Mouse (Mus musculus) gastrocnemius, postnatal 10 days (tissue): ENCODE measurements around the gene Colgalt2. TPM values are rescaled to one million over a fixed set of nuclear protein-coding genes. Genes with fewer than 3 reads are reported as not detected.
"Not testable (repeated sequence)": the region's sequence is repeated elsewhere in the genome, so short reads cannot be mapped to it uniquely, and the experiment has no call there.

Experiments
- DNase-seq: peaks from one replicate; pipeline ENCODE4 v3.0.0; 2021; ENCODE audit warnings: mixed read lengths
- long read RNA-seq, 2 experiments: library from polyadenylated mRNA; stranded (forward); transcript quantifications; one replicate each; pipeline ENCODE4 v2.0.0; 2021
- total RNA-seq, 2 experiments: library from RNA; stranded (reverse); gene quantifications; 2 replicates each; pipeline ENCODE4 v1.2.3; 2021

Gene Colgalt2
- total RNA-seq: 1 to 10 TPM; 4.0 to 4.6 TPM
- long read RNA-seq, experiment 1, full-length matches to known transcripts: 7 of 8 reads
- long read RNA-seq, experiment 1, partial matches to known transcripts: 0 of 8 reads
- long read RNA-seq, experiment 1, other reads (novel, unspliced or antisense): 1 of 8 reads
- long read RNA-seq, experiment 2, full-length matches to known transcripts: 4 of 4 reads
- long read RNA-seq, experiment 2, partial matches to known transcripts: 0 of 4 reads
- long read RNA-seq, experiment 2, other reads (novel, unspliced or antisense): 0 of 4 reads

DNA sequence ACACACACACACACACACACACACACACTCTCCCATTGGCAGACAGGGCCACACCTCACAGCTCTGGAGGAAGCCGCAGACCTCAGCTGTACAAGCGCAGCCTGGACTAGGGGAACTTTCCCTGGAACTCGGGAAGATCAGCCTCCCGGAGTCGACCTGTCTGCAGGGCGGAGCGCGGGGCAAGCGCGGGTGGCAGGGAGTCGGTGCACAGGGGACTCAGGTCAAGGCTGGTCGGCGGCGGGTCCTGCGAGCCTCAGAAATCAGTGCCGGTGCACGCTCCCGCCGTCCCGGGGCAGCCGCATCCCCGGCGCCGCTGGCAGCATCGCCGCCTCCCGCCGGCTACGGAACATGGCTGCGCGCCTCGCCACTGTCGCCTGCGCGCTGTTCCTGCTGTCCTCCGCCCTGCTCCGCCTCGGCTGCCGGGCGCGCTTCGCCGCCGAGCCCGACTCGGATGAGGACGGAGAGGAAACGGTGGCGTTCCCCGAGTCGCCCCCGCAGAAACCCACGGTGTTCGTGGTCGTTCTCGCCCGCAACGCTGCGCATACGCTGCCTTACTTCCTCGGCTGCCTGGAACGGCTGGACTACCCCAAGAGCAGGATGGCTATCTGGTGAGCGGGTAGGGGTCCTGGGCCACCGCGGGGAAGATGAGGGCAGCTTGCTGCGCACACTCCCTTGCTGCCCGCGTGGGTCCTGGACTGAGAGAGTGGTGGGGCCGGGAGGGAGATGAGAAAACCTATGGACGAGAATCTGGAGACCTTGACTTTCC lies at the start of gene Colgalt2:
Gene Colgalt2, plus strand, starts transcription at position 41 of the 766 bp plus-strand sequence.
- peak; percentile 58 for DNase-seq

DNA sequence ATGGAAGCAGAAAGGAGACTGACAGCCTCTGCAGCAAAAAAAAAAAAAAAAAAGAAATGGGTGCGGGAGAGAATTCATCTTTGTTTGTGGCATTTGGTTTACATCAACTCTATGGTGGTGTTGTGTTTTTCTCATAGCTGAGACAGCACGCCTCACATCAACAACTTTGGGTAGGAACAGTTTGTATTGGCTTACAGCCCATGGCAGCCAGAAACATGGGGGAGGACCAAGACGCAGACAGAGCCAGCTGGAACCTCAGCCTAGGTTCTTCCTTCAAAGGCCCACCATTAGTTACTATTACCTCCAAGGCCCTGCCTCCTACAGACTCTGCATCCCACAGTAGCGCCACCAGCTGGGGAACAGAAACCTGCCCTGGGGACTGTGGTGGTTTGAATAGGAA lies 42.9 kb upstream of the Colgalt2 start:
- no peak for DNase-seq

GRCm38 (mm10) chr1:152368311-152369088 lies 31.1 kb upstream of the Colgalt2 start:
- DNase-seq: no peak

- peak; percentile 52 for DNase-seq
Observed at GRCm38 (mm10) chr1:152369139-152369538, 30.5 kb upstream of the Colgalt2 start.

GRCm38 (mm10) chr1:152378311-152378710 lies 21.3 kb upstream of the Colgalt2 start:
- no peak for DNase-seq

- DNase-seq: no peak
Observed at GRCm38 (mm10) chr1:152384589-152384988, 15.0 kb upstream of the Colgalt2 start.

- not testable (repeated sequence) for DNase-seq
Observed at GRCm38 (mm10) chr1:152385693-152386092, 13.9 kb upstream of the Colgalt2 start.

GRCm38 (mm10) chr1:152386188-152386835 lies 13.3 kb upstream of the Colgalt2 start, which contains the start of gene Tsen15:
TSS of gene Tsen15 (minus strand) at chr1:152386688.
- peak; percentile 82 for DNase-seq

- DNase-seq: no peak
Observed at GRCm38 (mm10) chr1:152389271-152389670, 10.4 kb upstream of the Colgalt2 start.

- no peak for DNase-seq
Observed at GRCm38 (mm10) chr1:152394137-152394536, 5.5 kb upstream of the Colgalt2 start.

DNA sequence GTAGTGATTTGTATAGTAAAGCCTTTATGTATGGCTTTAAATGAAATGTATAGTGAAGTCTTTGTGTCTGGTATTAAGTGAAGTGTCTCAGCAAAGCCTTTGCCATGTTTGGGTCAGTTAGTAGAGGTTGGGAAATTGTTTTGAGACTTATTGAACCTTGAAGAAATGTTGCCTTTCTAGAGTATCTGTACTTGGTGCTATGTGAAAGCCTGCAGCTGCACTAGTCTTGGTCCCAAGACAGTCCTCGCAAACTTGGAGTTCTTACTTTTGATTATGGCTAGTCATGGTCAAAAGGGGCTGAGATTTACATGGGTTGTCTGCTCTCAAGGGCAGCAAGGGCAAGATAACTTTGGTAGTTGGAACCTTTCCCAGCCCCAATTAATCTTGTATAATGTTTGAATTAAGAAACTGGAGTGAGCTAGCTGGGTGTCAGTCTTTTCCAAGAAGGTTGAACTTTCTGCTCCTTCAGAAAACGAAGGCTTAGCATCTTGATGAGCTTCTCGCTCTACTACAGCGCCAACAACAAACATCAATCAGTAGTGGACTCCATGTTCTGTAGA lies 4.6 kb upstream of the Colgalt2 start:
- no peak for DNase-seq

- DNase-seq: no peak
Observed at GRCm38 (mm10) chr1:152398708-152399107, 922 bp upstream of the Colgalt2 start.

DNA sequence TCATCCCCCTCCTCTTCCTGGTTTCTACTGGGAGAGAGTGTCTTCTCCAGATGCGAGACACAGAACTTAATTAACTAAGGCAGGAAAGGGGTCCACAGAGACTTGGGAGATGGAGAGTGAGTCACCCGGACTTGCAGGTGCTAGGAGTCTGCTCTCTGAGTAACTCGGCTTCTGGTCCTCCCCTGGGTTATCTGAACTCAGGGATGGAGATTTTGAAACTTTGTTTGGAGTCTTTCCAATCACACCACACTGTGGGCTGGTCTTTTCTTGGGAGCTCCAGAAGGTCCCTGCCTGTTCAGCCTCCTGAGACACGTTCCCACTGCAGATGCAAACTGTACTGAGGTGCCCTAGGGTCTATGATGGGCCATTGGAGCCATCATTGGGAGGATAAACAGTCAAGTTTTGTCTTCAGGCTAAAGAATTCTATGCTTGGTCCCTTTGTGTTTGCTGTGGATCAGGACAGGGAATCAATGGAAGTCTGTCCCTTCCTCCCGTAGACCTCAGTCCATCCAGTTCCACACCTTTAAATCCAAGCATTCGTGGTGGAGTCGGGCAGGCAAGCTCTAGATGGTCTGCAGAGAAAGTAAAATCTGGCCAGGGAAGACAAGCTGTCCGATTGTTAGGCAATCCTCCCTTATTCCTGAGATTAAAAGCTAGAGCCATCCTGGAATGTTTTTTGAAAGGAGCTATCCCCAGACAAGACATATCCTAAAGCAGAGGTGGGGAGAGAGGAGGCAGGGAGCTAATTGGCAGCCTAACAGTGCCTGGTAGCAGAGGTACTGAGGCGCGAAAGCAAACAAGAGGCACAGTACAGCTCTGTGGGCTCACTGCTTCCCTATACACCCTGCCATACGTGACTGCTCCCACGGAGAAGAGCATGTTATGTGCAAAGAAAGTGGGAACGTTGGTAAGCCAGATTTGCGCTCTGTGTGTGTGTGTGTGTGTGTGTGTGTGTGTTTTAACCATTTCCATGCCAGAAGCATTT lies 1.2 kb downstream of the Colgalt2 start:
- no peak for DNase-seq

DNA sequence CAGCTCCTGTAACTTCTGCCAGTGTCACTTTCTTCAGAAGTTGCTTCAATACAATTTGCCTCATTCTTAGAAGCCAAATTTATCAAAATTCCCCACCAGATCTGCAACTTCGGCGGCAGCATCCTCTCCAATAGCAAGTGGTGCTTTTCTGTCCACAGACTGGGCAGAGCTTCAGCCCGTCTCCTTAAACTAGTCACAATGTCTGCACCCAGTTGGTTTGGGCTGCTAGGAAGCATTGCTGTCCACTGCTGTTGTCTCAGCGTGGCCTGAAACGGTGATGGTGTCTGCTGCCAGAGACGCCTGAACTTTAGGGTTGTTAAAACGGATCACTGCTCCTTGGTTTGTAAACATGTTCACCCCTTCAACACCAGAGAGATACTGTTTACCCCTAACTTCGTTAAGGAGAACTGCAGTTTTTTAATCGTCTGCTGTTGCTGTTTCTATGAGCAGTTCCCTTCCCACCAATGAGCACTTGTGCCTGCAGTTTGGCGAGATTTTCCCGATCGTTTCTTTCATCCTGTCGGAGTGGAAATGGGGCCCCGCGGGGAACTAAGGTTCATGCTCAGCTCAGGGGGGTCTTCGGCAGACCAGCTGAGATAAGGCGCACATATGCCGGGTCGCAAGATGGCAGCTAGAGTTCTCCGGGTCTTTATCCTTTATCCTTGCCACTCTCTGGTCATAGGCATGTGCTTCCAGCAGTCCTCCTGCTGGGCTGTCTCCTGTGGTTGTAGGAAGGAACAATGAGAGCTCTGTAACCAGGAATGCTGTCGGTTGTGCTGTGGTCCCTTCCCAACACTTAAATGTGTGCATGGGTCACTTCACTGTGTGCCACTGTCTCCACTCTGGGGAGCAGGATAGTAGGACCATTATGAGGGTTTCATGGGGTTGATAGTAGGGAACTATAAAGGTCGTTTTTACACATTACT lies 7.7 kb downstream of the Colgalt2 start:
- DNase-seq: no peak

- DNase-seq: no peak
Observed at GRCm38 (mm10) chr1:152409356-152409755, 9.7 kb downstream of the Colgalt2 start.

DNA sequence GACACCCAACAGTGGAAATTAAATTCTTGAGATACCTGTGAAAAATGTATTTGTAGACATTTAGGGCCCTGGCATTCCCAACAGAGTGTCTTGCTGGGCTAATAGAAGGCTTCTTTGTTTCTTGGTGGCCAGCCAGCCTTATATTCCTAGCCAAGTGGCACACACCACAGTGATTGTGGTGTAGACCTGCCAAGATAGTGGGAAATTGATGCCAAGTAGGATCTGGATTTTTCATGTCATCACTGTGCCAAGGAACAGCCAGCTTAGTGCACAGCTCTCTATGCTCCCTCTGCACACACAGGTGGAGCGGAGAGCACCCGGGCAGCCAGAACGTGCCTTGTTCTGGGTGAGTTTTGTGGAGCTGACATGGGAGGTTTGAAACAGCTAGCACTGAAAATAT lies 11.0 kb downstream of the Colgalt2 start:
- peak; percentile 23 for DNase-seq

GRCm38 (mm10) chr1:152413116-152413515 lies 13.5 kb downstream of the Colgalt2 start:
- DNase-seq: no peak

DNA sequence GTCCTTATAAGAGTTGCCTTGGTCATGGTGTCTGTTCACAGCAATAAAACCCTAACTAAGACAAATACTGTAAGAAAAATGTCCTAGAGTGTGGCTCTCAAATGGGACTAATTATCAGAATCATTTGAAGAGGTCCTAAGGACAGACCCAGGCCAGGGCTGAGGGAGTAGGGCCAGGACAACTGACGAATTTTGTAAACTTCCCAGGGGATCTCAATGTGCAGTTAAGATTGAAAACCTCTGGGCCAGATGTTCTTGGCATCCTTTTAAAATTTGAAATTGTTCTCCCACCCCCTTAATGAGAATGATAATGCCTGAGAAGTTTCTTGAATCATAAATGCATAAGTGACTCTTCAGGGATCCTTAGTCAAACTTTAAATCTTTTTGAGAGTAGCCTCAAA lies 14.3 kb downstream of the Colgalt2 start:
- DNase-seq: no peak

GRCm38 (mm10) chr1:152414451-152414850 lies 14.8 kb downstream of the Colgalt2 start:
- DNase-seq: peak; percentile 61
